Mouse (Mus musculus): ENCODE data around the gene Cdkal1.

GRCm38 (mm10) chr13:29690734-29691133 lies 164.7 kb downstream of the Cdkal1 start:
- TF ChIP-seq CTCF (IDR thresholded peaks at IDR 0.05; ENCODE audit: control insufficient read depth, insufficient read depth, low read length) (no peak), POLR2A (IDR thresholded peaks at IDR 0.05; ENCODE audit: borderline replicate concordance, control insufficient read depth, low read depth, low read length) (no peak)
